Mouse (Mus musculus) kidney, postnatal 0 days (tissue): ENCODE results near the gene Gm21721. TPM values are rescaled to one million over a fixed set of nuclear protein-coding genes. Genes with fewer than 3 reads are reported as not detected.
"Not testable (repeated sequence)": the region's sequence is repeated elsewhere in the genome, so short reads cannot be mapped to it uniquely, and the experiment has no call there.

ENCODE experiments used
- ATAC-seq: fragments of 200-750 bp; cut with Nextera tagmentation; replicated peaks from 2 replicates; pipeline ENCODE4 v1.8.0; 2017; ENCODE audit warnings: low read depth, moderate number of reproducible peaks, moderate TSS enrichment, moderate library complexity; ENCODE audit not compliant: low FRiP score
- DNase-seq: peaks from one replicate; pipeline ENCODE4 v3.0.0-alpha.2; 2016; ENCODE audit warnings: low spot score
- H3K27ac ChIP-seq: fragments of 300-500 bp; sonication (generic); 2 replicates; pipeline ENCODE4 v1.5.1; 2014; ENCODE audit warnings: mild to moderate bottlenecking
- H3K27me3 ChIP-seq: fragments of 300-500 bp; sonication (generic); 2 replicates; pipeline ENCODE4 v1.6.1; 2014; ENCODE audit warnings: low read length, mixed read lengths; ENCODE audit not compliant: insufficient read depth
- H3K36me3 ChIP-seq: fragments of 300-500 bp; sonication (generic); 2 replicates; pipeline ENCODE4 v1.6.1; 2014; ENCODE audit warnings: low read length, mixed read lengths; ENCODE audit not compliant: insufficient read depth
- H3K4me1 ChIP-seq: fragments of 300-500 bp; sonication (generic); replicated peaks from 2 replicates; pipeline ENCODE4 v1.6.1; 2014; ENCODE audit warnings: antibody characterized with exemption, low read length, mixed read lengths; ENCODE audit not compliant: insufficient read depth
- H3K4me2 ChIP-seq: fragments of 300-500 bp; sonication (generic); 2 replicates; pipeline ENCODE4 v1.6.1; 2014; ENCODE audit warnings: mild to moderate bottlenecking, low read length, moderate library complexity, mixed read lengths
- H3K4me3 ChIP-seq: fragments of 300-500 bp; sonication (generic); replicated peaks from 2 replicates; pipeline ENCODE4 v1.5.1; 2014; ENCODE audit warnings: low read depth, low read length
- H3K9ac ChIP-seq: fragments of 300-500 bp; sonication (generic); 2 replicates; pipeline ENCODE4 v1.6.1; 2014; ENCODE audit warnings: low read depth, low read length
- H3K9me3 ChIP-seq: fragments of 300-500 bp; sonication (generic); replicated peaks from 2 replicates; pipeline ENCODE4 v1.6.1; 2016; ENCODE audit warnings: low read length, inconsistent platforms, mixed read lengths
- WGBS: fragments of 180-500 bp; shearing (Covaris S2); extraction: QIAGEN DNeasy Blood & Tissue Kit; methylation state at CpG from one replicate; pipeline ENCODE4 v1.1.7; 2014; 5-methylcytosine and 5-hydroxymethylcytosine counted together
- polyA plus RNA-seq: library from polyadenylated mRNA; unstranded; fragments of >200 nt; fragmentation: Nextera tagmentation; extraction: Ambion mirVana; gene quantifications from 2 replicates; pipeline ENCODE4 v1.2.1, GENCODE M21; 2015

Gm21721 gene
- polyA plus RNA-seq: not detected in 2 replicates

DNA sequence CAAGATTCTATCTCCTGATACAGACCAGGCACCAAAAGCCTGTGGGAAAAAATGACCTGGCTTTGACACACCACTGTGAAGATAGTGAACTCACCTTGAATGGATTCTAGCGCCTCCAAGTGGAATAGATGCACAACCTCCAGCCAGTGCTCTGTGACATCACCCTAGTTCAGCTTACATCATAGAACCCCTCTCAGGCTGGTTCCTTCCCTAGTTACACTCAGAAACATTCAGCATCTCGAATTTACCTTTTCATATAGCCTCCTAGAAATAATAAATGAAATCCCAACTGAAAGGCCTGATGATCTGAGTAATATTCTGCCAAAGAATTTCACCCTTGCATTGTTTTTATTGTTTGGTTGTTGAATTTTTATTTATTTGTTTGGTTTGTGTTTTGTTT lies at the start of gene Gm21721:
Gene Gm21721 (minus strand): TSS at position 101 of the 400 bp plus-strand sequence.
- no CpG with 5 or more reads among the region's 2 CpGs for WGBS
- DNase-seq, ATAC-seq: not testable (repeated sequence)

More for the DNA sequence above, at the start of gene Gm21721:
- H3K27ac ChIP-seq, H3K9me3 ChIP-seq, H3K27me3 ChIP-seq, H3K4me3 ChIP-seq, H3K4me2 ChIP-seq, H3K36me3 ChIP-seq, H3K9ac ChIP-seq, H3K4me1 ChIP-seq: not testable (repeated sequence)

Other genes starting within 250 kb of the Gm21721 start
- gene Gm21292, start 68.3 kb downstream of the Gm21721 start, polyA plus RNA-seq: not detected in 2 replicates
- gene Gm21812, start 145.0 kb upstream of the Gm21721 start, polyA plus RNA-seq: not detected in 2 replicates
- gene Gm21874, start 214.0 kb upstream of the Gm21721 start, polyA plus RNA-seq: not detected in 2 replicates